In the genomic region with DNA sequence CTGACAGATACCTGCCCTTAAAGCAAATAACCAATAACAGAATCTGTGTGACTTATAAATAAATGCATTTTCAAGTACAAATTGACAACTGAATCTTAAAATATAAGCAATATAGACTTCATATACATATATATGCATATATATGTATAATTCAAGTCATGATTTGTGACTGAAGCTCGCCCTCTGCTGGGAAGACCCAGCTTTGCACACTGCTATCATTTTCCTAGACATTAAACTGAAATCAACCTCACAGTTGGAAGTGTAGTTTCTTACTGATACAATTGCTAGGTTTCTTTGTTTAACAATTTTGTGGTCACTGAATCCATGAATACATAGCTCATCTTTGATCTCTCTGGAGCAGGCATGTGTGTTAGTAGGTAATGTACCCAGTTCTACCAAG, we compare ENCODE assay signal across 8 mouse cellular contexts. TPM values are rescaled to one million over a fixed set of nuclear protein-coding genes. Genes with fewer than 3 reads are reported as not detected.
DNase-seq lines count a peak whose midpoint lies in the region; ATAC-seq and TF ChIP-seq lines count a peak whose summit lies in the region.

No protein-coding gene starts in this region.

- H3K4me3 ChIP-seq in midbrain, postnatal 0 days (ENCODE audit: low read depth, low read length), result no peak overlapping the region

- H3K9ac ChIP-seq in midbrain, postnatal 0 days (replicated peaks; ENCODE audit: low read length, poor library complexity, severe bottlenecking), result no peak overlapping the region

- H3K9me3 ChIP-seq in midbrain, postnatal 0 days (ENCODE audit: low read length), result no peaks in the 10 kb centered on the region

- peak; percentile 90 for TF ChIP-seq CTCF in midbrain, postnatal 0 days (IDR thresholded peaks at IDR 0.05)

- no peak overlapping the region for H3K27ac ChIP-seq in midbrain, postnatal 0 days (ENCODE audit: low read depth, low read length)

- H3K36me3 ChIP-seq in midbrain, postnatal 0 days (ENCODE audit: insufficient read depth, low read length), result no peaks in the 10 kb centered on the region

- DNase-seq in adrenal gland, postnatal 10 days, result peak; percentile 43
- DNase-seq in adrenal gland, adult 8-10 months, result no peak
- peak; percentile 60 for DNase-seq in layer of hippocampus, adult 11-12 months (ENCODE audit: low spot score)
- no peak for DNase-seq in layer of hippocampus, adult 9-11 months
- peak; percentile 41 for DNase-seq in cerebellum, adult 8-10 months
- DNase-seq in kidney, postnatal 14 days, result peak; percentile 37
- DNase-seq in midbrain, postnatal 0 days (ENCODE audit: low spot score), result peak; percentile 67
- DNase-seq in thymus, postnatal 36 days, result peak; percentile 34 to 48

- no peaks in the 10 kb centered on the region for H3K27me3 ChIP-seq in midbrain, postnatal 0 days (ENCODE audit: insufficient read depth, low read length)

- no peak for ATAC-seq in midbrain, postnatal 0 days (ENCODE audit: low FRiP score)

- H3K4me2 ChIP-seq in midbrain, postnatal 0 days (ENCODE audit: low read depth, low read length, poor library complexity, severe bottlenecking), result no peak overlapping the region

- 3% methylated on average over 1 of the region's 1 CpGs for WGBS in midbrain, postnatal 0 days

- no peaks in the 10 kb centered on the region for H3K4me1 ChIP-seq in midbrain, postnatal 0 days (ENCODE audit: insufficient read depth, low read length)

RNA-seq across cellular contexts. Expression of gene Fbxl13, which starts 4.5 kb away (rescaled TPM):
- total RNA-seq in adrenal gland, postnatal 10 days (2021), result under 1 TPM; 0.12 to 0.21 TPM
- total RNA-seq in adrenal gland, adult 8-10 months (2022), result under 1 TPM in 3 of 4 experiments, not detected in 1; 0.19 to 0.52 (median 0.21) TPM
- total RNA-seq in midbrain, postnatal 0 days (2014; rRNA removed), result 0.60 TPM in 1 of 2 replicates, not detected in the other
- 0.22 and 0.25 TPM in 2 replicates for polyA plus RNA-seq in midbrain, postnatal 0 days (2015; fragmentation: Nextera tagmentation; extraction: Ambion mirVana)

RNA-seq across cellular contexts. Expression of gene Armc10, which starts 4.7 kb away (rescaled TPM):
- 10 to 100 TPM; 17.7 to 22.4 TPM for total RNA-seq in adrenal gland, postnatal 10 days (2021)
- total RNA-seq in adrenal gland, adult 8-10 months (2022), result 10 to 100 TPM; 21.3 to 23.2 (median 21.4) TPM
- 71.4 and 86.4 TPM in 2 replicates for total RNA-seq in midbrain, postnatal 0 days (2014; rRNA removed)
- polyA plus RNA-seq in midbrain, postnatal 0 days (2015; fragmentation: Nextera tagmentation; extraction: Ambion mirVana), result 38.2 and 39.1 TPM in 2 replicates

Comparison
In these comparisons a context has a peak if more than half of its experiments do, and no peak if none do; other contexts are left out.
1. DNase-seq: peak in adrenal gland, postnatal 10 days (single experiment), layer of hippocampus, adult 11-12 months (single experiment), cerebellum, adult 8-10 months (single experiment), kidney, postnatal 14 days (single experiment), midbrain, postnatal 0 days (single experiment) and thymus, postnatal 36 days (2 of 2); none in adrenal gland, adult 8-10 months (single experiment) and layer of hippocampus, adult 9-11 months (single experiment).